Mouse (Mus musculus) ES-E14 (cell line): Measurements from ENCODE around the gene Zbtb8os. TPM values are rescaled to one million over a fixed set of nuclear protein-coding genes. Genes with fewer than 3 reads are reported as not detected.
A peak's percentile ranks its signal among the peaks of the same experiment; 100 is the strongest.
"Not testable (repeated sequence)": the region's sequence is repeated elsewhere in the genome, so short reads cannot be mapped to it uniquely, and the experiment has no call there.

Experiments used
- DNase-seq: peaks from one replicate; pipeline ENCODE4 v3.0.0-alpha.2; 2013; ENCODE audit warnings: low read depth, low spot score
- H3K27ac ChIP-seq: 2 replicates; pipeline ENCODE4 v1.5.1; 2012; ENCODE audit warnings: low read depth, mild to moderate bottlenecking, low read length, moderate library complexity, mixed read lengths; ENCODE audit not compliant: poor library complexity, insufficient read depth, severe bottlenecking
- H3K36me3 ChIP-seq: 2 replicates; pipeline ENCODE4 v1.6.1; 2012; ENCODE audit warnings: mild to moderate bottlenecking, low read length, moderate library complexity, mixed read lengths; ENCODE audit not compliant: control insufficient read depth, poor library complexity, insufficient read depth, severe bottlenecking
- H3K4me1 ChIP-seq, 2 experiments: fragments of 150-350 bp in 1 of 2; sonication (generic) in 1 of 2; 2 replicates each; pipeline ENCODE4 v1.6.1; 2012; ENCODE audit warnings: low read length in 2 of 2, mild to moderate bottlenecking in 1 of 2, mixed read lengths in 1 of 2; ENCODE audit not compliant: control insufficient read depth in 2 of 2, insufficient read depth in 2 of 2, poor library complexity in 1 of 2
- H3K4me3 ChIP-seq, 2 experiments: fragments of 150-350 bp in 1 of 2; sonication (generic) in 1 of 2; 2 replicates each; pipeline ENCODE4 v1.5.1; 2012; ENCODE audit warnings: low read length in 2 of 2, low read depth in 1 of 2, mild to moderate bottlenecking in 1 of 2, mixed read lengths in 1 of 2; ENCODE audit not compliant: insufficient read depth in 1 of 2, poor library complexity in 1 of 2, severe bottlenecking in 1 of 2
- H3K9ac ChIP-seq: 2 replicates; pipeline ENCODE4 v1.6.1; 2012; ENCODE audit warnings: low read depth, mild to moderate bottlenecking, low read length, mixed read lengths; ENCODE audit not compliant: poor library complexity, insufficient read depth, severe bottlenecking
- H3K9me3 ChIP-seq: fragments of 150-350 bp; sonication (generic); 2 replicates; pipeline ENCODE4 v1.6.1; 2012; ENCODE audit warnings: low read depth, mild to moderate bottlenecking, low read length; ENCODE audit not compliant: control insufficient read depth, insufficient read depth
- CHD2 ChIP-seq: IDR thresholded peaks from 2 replicates; pipeline ENCODE4 v1.6.1; 2014; ENCODE audit warnings: mild to moderate bottlenecking, low read depth, low read length, inconsistent platforms
- HCFC1 ChIP-seq: IDR thresholded peaks from 2 replicates; pipeline ENCODE4 v1.6.1; 2012; ENCODE audit warnings: low read length, inconsistent platforms, borderline replicate concordance; ENCODE audit not compliant: insufficient read depth
- MAFK ChIP-seq: IDR thresholded peaks from 2 replicates; pipeline ENCODE4 v1.6.1; 2014; ENCODE audit warnings: mild to moderate bottlenecking, low read depth, low read length, inconsistent platforms; ENCODE audit not compliant: insufficient read depth
- ZC3H11A ChIP-seq: IDR thresholded peaks from 2 replicates; pipeline ENCODE4 v1.6.1; 2012; ENCODE audit warnings: low read depth, mild to moderate bottlenecking, inconsistent platforms, low read length, borderline replicate concordance
- ZNF384 ChIP-seq: IDR thresholded peaks from 2 replicates; pipeline ENCODE4 v1.6.1; 2012; ENCODE audit warnings: low read depth, low read length, inconsistent platforms
- in situ Hi-C, 2 experiments: fragments of 600-800 bp; cut with MboI; formaldehyde crosslinking; loops; one replicate each; pipeline ENCODE4 v1.15.1; 2025; ENCODE audit warnings: low sequenced_read_pairs in 2 of 2, inconsistent platforms in 1 of 2; ENCODE audit not compliant: unreplicated experiment in 2 of 2
- total RNA-seq: library from RNA; depleted of rRNA; stranded (reverse); fragments of 300-350 nt; gene quantifications from 2 replicates; pipeline ENCODE4 v1.2.3, GENCODE M21; 2012

Gene Zbtb8os
- total RNA-seq, 1 experiment, result 59.9 TPM

- H3K4me3 ChIP-seq, result no peak overlapping the region
- peaks cover 33% of the 10 kb centered on the region for H3K36me3 ChIP-seq
- TF ChIP-seq ZC3H11A (no peak), CHD2 (no peak), ZNF384 (no peak), MAFK (no peak), HCFC1 (no peak)
- no peak overlapping the region for H3K9ac ChIP-seq
- H3K27ac ChIP-seq, result no peak overlapping the region
- no peaks in the 10 kb centered on the region for H3K9me3 ChIP-seq
- in situ Hi-C loops, result loop anchor here (5.0 to 10.0 kb wide), 2 partner anchors 101 to 103 kb away; no protein-coding TSS in a partner anchor
- no peak for DNase-seq
- peaks cover 0 to 2% of the 10 kb centered on the region in 2 experiments; a peak in 1 of 4 replicates for H3K4me1 ChIP-seq
Observed at GRCm38 (mm10) chr4:129354236-129354635, 18.7 kb downstream of the Zbtb8os start.

- TF ChIP-seq ZC3H11A (no peak), CHD2 (no peak), HCFC1 (no peak), MAFK (no peak), ZNF384 (no peak)
- DNase-seq, result no peak
- Histone ChIP-seq H3K36me3 (peaks cover 40% of the 10 kb centered on the region), H3K4me1 (peaks cover 4% of the 10 kb centered on the region in 2 experiments), H3K9ac (no peak overlapping the region), H3K9me3 (no peaks in the 10 kb centered on the region), H3K27ac (no peak overlapping the region), H3K4me3 (no peak overlapping the region)
- in situ Hi-C loops, result loop anchor here in 1 of 2 experiments (10.0 kb wide), 1 partner anchor 97 kb away; no protein-coding TSS in a partner anchor
Observed at GRCm38 (mm10) chr4:129357613-129358163, 22.2 kb downstream of the Zbtb8os start.

DNA sequence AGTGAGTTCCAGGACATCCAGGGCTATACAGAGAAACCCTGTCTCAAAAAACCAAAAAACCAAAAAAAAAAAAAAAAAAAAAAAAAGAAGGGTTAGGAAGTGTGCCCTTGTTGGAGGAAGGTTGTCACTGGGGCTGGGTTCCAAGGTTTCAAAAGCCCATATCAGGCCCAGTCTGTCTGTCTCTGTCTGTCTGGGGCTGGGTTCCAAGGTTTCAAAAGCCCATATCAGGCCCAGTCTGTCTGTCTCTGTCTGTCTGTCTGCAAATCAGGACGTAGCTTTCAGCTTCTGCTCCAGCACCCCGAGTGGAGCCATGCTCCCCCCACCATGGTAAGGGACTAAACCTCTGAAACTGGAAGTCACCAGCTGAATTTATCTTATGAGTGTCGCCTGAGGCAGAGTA, 26.7 kb downstream of the Zbtb8os start:
- Histone ChIP-seq H3K4me1 (peaks cover 5 to 14% of the 10 kb centered on the region in 2 experiments), H3K36me3 (peaks cover 34% of the 10 kb centered on the region)
- H3K27ac ChIP-seq, in situ Hi-C loops, DNase-seq, H3K9ac ChIP-seq, H3K9me3 ChIP-seq, H3K4me3 ChIP-seq: not testable (repeated sequence)
- TF ChIP-seq ZNF384, result peak; percentile 66

DNA sequence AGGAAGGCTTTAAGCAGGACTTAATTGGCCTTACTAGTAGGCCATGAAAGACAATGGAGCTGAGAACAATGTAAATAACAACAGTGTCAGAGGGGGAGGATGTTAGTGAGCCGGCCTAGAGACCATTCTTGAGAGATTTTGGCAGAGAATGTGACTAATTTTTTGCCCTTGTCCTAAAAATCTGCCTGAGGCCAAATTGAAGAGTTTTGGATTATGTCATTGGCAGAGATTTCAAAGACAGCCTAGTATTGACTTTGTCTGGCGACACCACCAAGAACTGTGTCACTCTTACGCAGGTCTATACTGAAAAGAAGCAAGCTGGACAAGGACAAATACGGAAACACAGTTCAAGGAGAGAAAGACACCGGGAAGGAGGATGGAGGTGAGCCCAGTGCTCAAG, 27.3 kb downstream of the Zbtb8os start:
- DNase-seq, result no peak
- Histone ChIP-seq H3K36me3 (peaks cover 34% of the 10 kb centered on the region), H3K9ac (no peak overlapping the region), H3K4me3 (no peak overlapping the region), H3K9me3 (no peaks in the 10 kb centered on the region), H3K4me1 (peaks cover 5 to 14% of the 10 kb centered on the region in 2 experiments), H3K27ac (no peak overlapping the region)
- in situ Hi-C loops, result no loop called here
- no peak for TF ChIP-seq HCFC1
- TF ChIP-seq ZNF384, result no peak
- TF ChIP-seq CHD2, result no peak
- no peak for TF ChIP-seq MAFK
- no peak for TF ChIP-seq ZC3H11A

DNA sequence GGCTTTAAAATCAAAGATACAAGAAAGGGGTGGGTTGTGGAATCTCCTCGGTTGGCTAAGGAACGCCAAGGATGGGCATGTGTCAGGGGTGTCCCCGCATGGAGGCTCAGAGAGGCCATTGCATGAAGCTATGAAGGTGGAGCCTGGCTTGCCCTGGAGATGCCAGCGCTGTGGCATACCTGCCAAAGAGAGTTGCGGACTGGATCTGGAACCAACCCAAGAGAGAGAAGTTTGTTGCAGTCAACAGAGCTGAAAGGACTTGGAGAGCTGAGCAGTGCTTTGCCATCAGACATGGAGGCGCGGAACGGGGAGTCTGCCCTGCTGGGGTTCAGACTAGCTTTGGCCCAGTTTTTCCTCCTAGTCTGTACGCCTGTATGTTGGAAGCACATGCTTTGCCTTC, 28.0 kb downstream of the Zbtb8os start:
- in situ Hi-C loops, result no loop called here
- no peak for TF ChIP-seq CHD2
- 0 out of 2 replicates have a peak overlapping the region, but pooled peaks have one; percentile 1 for H3K27ac ChIP-seq
- H3K9me3 ChIP-seq, result no peaks in the 10 kb centered on the region
- no peak overlapping the region for H3K4me3 ChIP-seq
- DNase-seq, result no peak
- H3K36me3 ChIP-seq, result peaks cover 28% of the 10 kb centered on the region
- H3K4me1 ChIP-seq, result peaks cover 5 to 14% of the 10 kb centered on the region in 2 experiments
- no peak overlapping the region for H3K9ac ChIP-seq
